Mouse (Mus musculus) spleen, postnatal 14 days (tissue): ENCODE data around the gene C87436.
A peak's percentile ranks its signal among the peaks of the same experiment; 100 is the strongest.

Experiments
- DNase-seq, 2 experiments: peaks; one replicate each; pipeline ENCODE4 v3.0.0; 2021 to 2022; ENCODE audit warnings: low spot score in 2 of 2

Gene C87436

GRCm38 (mm10) chr6:86426358-86426757, 11.8 kb upstream of the C87436 start, which contains the start of gene Gm44790:
Gm44790 (plus strand) TSS chr6:86426658.
- DNase-seq: no peak

GRCm38 (mm10) chr6:86431531-86431930, 6.6 kb upstream of the C87436 start:
- no peak for DNase-seq

GRCm38 (mm10) chr6:86433696-86434095, 4.5 kb upstream of the C87436 start:
- DNase-seq: no peak

GRCm38 (mm10) chr6:86437711-86438110, 463 bp upstream of the C87436 start:
- DNase-seq: peak in 1 of 2 experiments; percentile 50

- no peak for DNase-seq
Measured at GRCm38 (mm10) chr6:86439119-86439496, 934 bp downstream of the C87436 start.

GRCm38 (mm10) chr6:86439531-86439930, 1.4 kb downstream of the C87436 start:
- no peak for DNase-seq

GRCm38 (mm10) chr6:86441571-86441970, 3.4 kb downstream of the C87436 start:
- DNase-seq: no peak

GRCm38 (mm10) chr6:86445551-86445950, 7.4 kb downstream of the C87436 start:
- DNase-seq: no peak

GRCm38 (mm10) chr6:86446927-86447568, 8.9 kb downstream of the C87436 start:
- DNase-seq: no peak

GRCm38 (mm10) chr6:86456727-86457126, 18.6 kb downstream of the C87436 start:
- no peak for DNase-seq

- DNase-seq: no peak
Measured at GRCm38 (mm10) chr6:86463079-86463478, 24.9 kb downstream of the C87436 start.

- no peak for DNase-seq
Measured at GRCm38 (mm10) chr6:86471317-86471716, 33.1 kb downstream of the C87436 start.

- no peak for DNase-seq
Measured at GRCm38 (mm10) chr6:86471760-86472099, 33.6 kb downstream of the C87436 start.

GRCm38 (mm10) chr6:86472100-86472955, 34.2 kb downstream of the C87436 start:
- peak; percentile 99 to 100 for DNase-seq

- no peak for DNase-seq
Measured at GRCm38 (mm10) chr6:86473077-86473476, 34.9 kb downstream of the C87436 start.

- DNase-seq: no peak
Measured at GRCm38 (mm10) chr6:86474072-86474471, 35.9 kb downstream of the C87436 start.

GRCm38 (mm10) chr6:86474646-86475181, 36.5 kb downstream of the C87436 start:
- no peak for DNase-seq

GRCm38 (mm10) chr6:86475462-86476167, 37.4 kb downstream of the C87436 start:
- no peak for DNase-seq

- no peak for DNase-seq
Measured at GRCm38 (mm10) chr6:86476931-86477330, 38.8 kb downstream of the C87436 start.

- no peak for DNase-seq
Measured at GRCm38 (mm10) chr6:86479311-86479710, 41.1 kb downstream of the C87436 start.

GRCm38 (mm10) chr6:86479816-86480188, 41.6 kb downstream of the C87436 start:
- no peak for DNase-seq

- DNase-seq: no peak
Measured at GRCm38 (mm10) chr6:86480189-86480831, 42.1 kb downstream of the C87436 start.
